Mouse (Mus musculus): ENCODE results near the gene Olfr631. TPM values are rescaled to one million over a fixed set of nuclear protein-coding genes. Genes with fewer than 3 reads are reported as not detected.

Olfr631 gene
- polyA plus RNA-seq, 1 experiment from 2014 or later, result not detected

Other genes with a start within 250 kb of the Olfr631 start
- not detected in 2 replicates for gene Olfr625-ps1, start 246.1 kb upstream of the Olfr631 start, polyA plus RNA-seq (2016; fragmentation: Nextera tagmentation; extraction: Ambion mirVana)
- gene Olfr243, start 214.2 kb upstream of the Olfr631 start, polyA plus RNA-seq (2016; fragmentation: Nextera tagmentation; extraction: Ambion mirVana), result not detected in 2 replicates
- gene Olfr628, start 198.5 kb upstream of the Olfr631 start, polyA plus RNA-seq (2016; fragmentation: Nextera tagmentation; extraction: Ambion mirVana), result not detected in 2 replicates
- gene Olfr629, start 183.9 kb upstream of the Olfr631 start, polyA plus RNA-seq (2016; fragmentation: Nextera tagmentation; extraction: Ambion mirVana), result not detected in 2 replicates
- gene Olfr630, start 171.5 kb upstream of the Olfr631 start, polyA plus RNA-seq (2016; fragmentation: Nextera tagmentation; extraction: Ambion mirVana), result not detected in 2 replicates
- not detected in 2 replicates for gene Olfr69, start 157.2 kb upstream of the Olfr631 start, polyA plus RNA-seq (2016; fragmentation: Nextera tagmentation; extraction: Ambion mirVana)
- gene Olfr68, start 149.1 kb upstream of the Olfr631 start, polyA plus RNA-seq (2016; fragmentation: Nextera tagmentation; extraction: Ambion mirVana), result not detected in 2 replicates
- gene Olfr67, start 137.0 kb upstream of the Olfr631 start, polyA plus RNA-seq (2016; fragmentation: Nextera tagmentation; extraction: Ambion mirVana), result not detected in 2 replicates
- 142 and 287 TPM in 2 replicates for gene Hbb-bt, start 114.8 kb upstream of the Olfr631 start, polyA plus RNA-seq (2016; fragmentation: Nextera tagmentation; extraction: Ambion mirVana)
- 53.2 and 94.1 TPM in 2 replicates for gene Hbb-bs, start 100.7 kb upstream of the Olfr631 start, polyA plus RNA-seq (2016; fragmentation: Nextera tagmentation; extraction: Ambion mirVana)
- 0.29 TPM in 1 of 2 replicates, not detected in the other for gene Hbb-bh2, start 88.3 kb upstream of the Olfr631 start, polyA plus RNA-seq (2016; fragmentation: Nextera tagmentation; extraction: Ambion mirVana)
- gene Hbb-bh1, start 85.7 kb upstream of the Olfr631 start, polyA plus RNA-seq (2016; fragmentation: Nextera tagmentation; extraction: Ambion mirVana), result 2,995 and 3,161 TPM in 2 replicates
- gene Hbb-y, start 75.6 kb upstream of the Olfr631 start, polyA plus RNA-seq (2016; fragmentation: Nextera tagmentation; extraction: Ambion mirVana), result 6,247 and 7,270 TPM in 2 replicates
- gene Olfr66, start 42.6 kb upstream of the Olfr631 start, polyA plus RNA-seq (2016; fragmentation: Nextera tagmentation; extraction: Ambion mirVana), result not detected in 2 replicates
- gene Olfr64, start 34.3 kb upstream of the Olfr631 start, polyA plus RNA-seq (2016; fragmentation: Nextera tagmentation; extraction: Ambion mirVana), result not detected in 2 replicates
- gene Olfr65, start 25.3 kb upstream of the Olfr631 start, polyA plus RNA-seq (2016; fragmentation: Nextera tagmentation; extraction: Ambion mirVana), result not detected in 2 replicates
- not detected in 2 replicates for gene Olfr632, start 5.5 kb downstream of the Olfr631 start, polyA plus RNA-seq (2016; fragmentation: Nextera tagmentation; extraction: Ambion mirVana)
- gene Olfr633, start 15.6 kb downstream of the Olfr631 start, polyA plus RNA-seq (2016; fragmentation: Nextera tagmentation; extraction: Ambion mirVana), result 0.05 TPM in 1 of 2 replicates, not detected in the other
- 0.02 TPM in 1 of 2 replicates, not detected in the other for gene Olfr635, start 42.3 kb downstream of the Olfr631 start, polyA plus RNA-seq (2016; fragmentation: Nextera tagmentation; extraction: Ambion mirVana)
- gene Olfr638, start 69.9 kb downstream of the Olfr631 start, polyA plus RNA-seq (2016; fragmentation: Nextera tagmentation; extraction: Ambion mirVana), result not detected in 2 replicates
- 0.02 TPM in 1 of 2 replicates, not detected in the other for gene Olfr639, start 88.5 kb downstream of the Olfr631 start, polyA plus RNA-seq (2016; fragmentation: Nextera tagmentation; extraction: Ambion mirVana)
- gene Olfr640, start 96.7 kb downstream of the Olfr631 start, polyA plus RNA-seq (2016; fragmentation: Nextera tagmentation; extraction: Ambion mirVana), result not detected in 2 replicates
- gene Olfr641, start 106.6 kb downstream of the Olfr631 start, polyA plus RNA-seq (2016; fragmentation: Nextera tagmentation; extraction: Ambion mirVana), result not detected in 2 replicates
- gene Olfr642, start 123.8 kb downstream of the Olfr631 start, polyA plus RNA-seq (2016; fragmentation: Nextera tagmentation; extraction: Ambion mirVana), result not detected in 2 replicates
- gene 4930516K23Rik, start 132.6 kb downstream of the Olfr631 start, polyA plus RNA-seq (2016; fragmentation: Nextera tagmentation; extraction: Ambion mirVana), result not detected in 2 replicates
- gene Olfr644, start 143.0 kb downstream of the Olfr631 start, polyA plus RNA-seq (2016; fragmentation: Nextera tagmentation; extraction: Ambion mirVana), result not detected in 2 replicates
- not detected in 2 replicates for gene Olfr645, start 156.6 kb downstream of the Olfr631 start, polyA plus RNA-seq (2016; fragmentation: Nextera tagmentation; extraction: Ambion mirVana)
- gene Olfr646, start 176.0 kb downstream of the Olfr631 start, polyA plus RNA-seq (2016; fragmentation: Nextera tagmentation; extraction: Ambion mirVana), result not detected in 2 replicates
- not detected in 2 replicates for gene Ubqln5, start 201.0 kb downstream of the Olfr631 start, polyA plus RNA-seq (2016; fragmentation: Nextera tagmentation; extraction: Ambion mirVana)
- gene Olfr643, start 208.6 kb downstream of the Olfr631 start, polyA plus RNA-seq (2016; fragmentation: Nextera tagmentation; extraction: Ambion mirVana), result not detected in 2 replicates
- gene Ubqln3, start 214.5 kb downstream of the Olfr631 start, polyA plus RNA-seq (2016; fragmentation: Nextera tagmentation; extraction: Ambion mirVana), result not detected in 2 replicates
- gene Ubqlnl, start 221.7 kb downstream of the Olfr631 start, polyA plus RNA-seq (2016; fragmentation: Nextera tagmentation; extraction: Ambion mirVana), result not detected in 2 replicates
- not detected in 2 replicates for gene Olfm5, start 236.0 kb downstream of the Olfr631 start, polyA plus RNA-seq (2016; fragmentation: Nextera tagmentation; extraction: Ambion mirVana)

Data from embryonic facial prominence, embryonic 10.5 days (tissue).